Mouse (Mus musculus): ENCODE results near the gene Lcn6. TPM values are rescaled to one million over a fixed set of nuclear protein-coding genes. Genes with fewer than 3 reads are reported as not detected.
"Not testable (repeated sequence)": the region's sequence is repeated elsewhere in the genome, so short reads cannot be mapped to it uniquely, and the experiment has no call there.

Lcn6 gene
- polyA plus RNA-seq, 1 experiment from 2014 or later, result not detected

DNA sequence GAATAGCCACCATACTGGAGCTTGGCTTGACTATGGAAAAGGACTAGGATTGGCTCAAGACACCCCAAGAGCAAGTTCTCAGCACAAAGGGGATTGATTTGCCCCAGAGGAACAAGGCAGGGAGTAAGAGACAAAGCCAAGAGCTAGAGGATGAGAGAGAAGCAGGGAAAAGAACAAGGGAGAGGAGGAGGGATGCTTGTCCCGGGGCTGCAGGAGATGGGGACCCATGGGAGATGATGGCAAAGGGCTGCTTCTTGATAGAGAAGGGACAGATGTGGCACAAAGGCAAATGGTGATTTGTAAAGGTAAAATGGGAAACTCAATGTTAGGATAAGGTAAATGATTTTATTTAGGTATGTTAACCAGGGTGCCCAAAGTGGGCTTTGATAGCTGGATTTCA, 32.5 kb downstream of the Lcn6 start:
- not testable (repeated sequence) for H3K9me3 ChIP-seq (replicated peaks; ENCODE audit: control insufficient read depth, low read length, poor library complexity, severe bottlenecking); H3K27me3 ChIP-seq (ENCODE audit: control insufficient read depth, insufficient read depth, low read depth, low read length); H3K27ac ChIP-seq (ENCODE audit: low read length); H3K36me3 ChIP-seq (ENCODE audit: control insufficient read depth, insufficient read depth, low read length); ATAC-seq; H3K4me3 ChIP-seq (ENCODE audit: low read depth, low read length)
- peaks cover 17% of the 10 kb centered on the region for H3K4me1 ChIP-seq (ENCODE audit: control insufficient read depth, insufficient read depth, low read length)
- H3K4me2 ChIP-seq (ENCODE audit: low read length), result peak overlapping the region; percentile 64
- 88% methylated on average over 1 of the region's 1 CpGs for WGBS
- H3K9ac ChIP-seq (ENCODE audit: low read depth, low read length), result peak overlapping the region; percentile 2; the same call in 1 of the 2 replicates

DNA sequence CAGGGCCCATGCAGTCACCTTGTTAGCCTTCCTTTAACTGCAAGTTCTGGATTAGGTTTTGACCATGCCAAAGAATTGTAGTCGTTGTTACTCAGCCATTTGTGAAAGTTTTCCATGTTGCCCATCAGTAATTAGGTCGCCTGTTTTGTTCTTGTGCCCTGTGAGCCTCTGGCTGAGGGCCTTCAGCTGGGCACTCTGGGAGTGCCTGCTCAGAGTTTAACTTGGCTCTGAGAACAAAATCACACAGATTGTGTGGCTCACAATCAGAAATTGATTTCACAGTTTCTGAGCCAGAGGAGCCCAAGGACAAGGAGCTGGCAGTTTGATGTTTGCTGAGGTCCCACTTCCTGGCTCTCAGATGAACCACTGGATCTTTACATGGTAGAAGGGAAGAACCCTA, 33.2 kb downstream of the Lcn6 start:
- not testable (repeated sequence) for ATAC-seq; H3K36me3 ChIP-seq (ENCODE audit: control insufficient read depth, insufficient read depth, low read length); H3K9ac ChIP-seq (ENCODE audit: low read depth, low read length); H3K4me3 ChIP-seq (ENCODE audit: low read depth, low read length); H3K4me2 ChIP-seq (ENCODE audit: low read length); H3K27ac ChIP-seq (ENCODE audit: low read length); H3K27me3 ChIP-seq (ENCODE audit: control insufficient read depth, insufficient read depth, low read depth, low read length); H3K9me3 ChIP-seq (replicated peaks; ENCODE audit: control insufficient read depth, low read length, poor library complexity, severe bottlenecking)
- WGBS, result 73% methylated on average over 2 of the region's 2 CpGs
- H3K4me1 ChIP-seq (ENCODE audit: control insufficient read depth, insufficient read depth, low read length), result peaks cover 17% of the 10 kb centered on the region

DNA sequence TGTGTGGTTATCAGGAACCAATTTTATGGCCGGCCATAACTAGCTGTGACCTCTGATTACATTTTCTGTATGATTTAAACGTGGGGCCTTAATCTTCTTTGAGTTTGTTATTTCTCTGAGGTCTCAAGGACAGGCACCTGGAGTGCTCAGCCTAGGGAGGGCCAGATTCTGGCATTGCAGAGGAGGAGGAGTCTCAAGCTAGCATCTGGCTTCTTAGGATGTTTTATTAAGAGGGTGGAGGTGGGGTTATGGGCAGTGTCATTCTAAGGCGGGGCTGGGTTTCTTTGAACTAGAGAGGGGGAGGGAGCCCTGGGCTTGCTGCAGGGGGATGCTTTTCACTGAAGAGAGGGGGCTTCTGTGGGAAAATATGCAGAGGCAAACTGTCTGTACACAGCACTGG, 35.1 kb downstream of the Lcn6 start:
- not testable (repeated sequence) for H3K36me3 ChIP-seq (ENCODE audit: control insufficient read depth, insufficient read depth, low read length); H3K27me3 ChIP-seq (ENCODE audit: control insufficient read depth, insufficient read depth, low read depth, low read length); H3K9ac ChIP-seq (ENCODE audit: low read depth, low read length); ATAC-seq; H3K9me3 ChIP-seq (replicated peaks; ENCODE audit: control insufficient read depth, low read length, poor library complexity, severe bottlenecking); H3K4me2 ChIP-seq (ENCODE audit: low read length); H3K4me3 ChIP-seq (ENCODE audit: low read depth, low read length); H3K27ac ChIP-seq (ENCODE audit: low read length)
- H3K4me1 ChIP-seq (ENCODE audit: control insufficient read depth, insufficient read depth, low read length), result peaks cover 17% of the 10 kb centered on the region
- WGBS, result 28% methylated on average over 3 of the region's 3 CpGs

DNA sequence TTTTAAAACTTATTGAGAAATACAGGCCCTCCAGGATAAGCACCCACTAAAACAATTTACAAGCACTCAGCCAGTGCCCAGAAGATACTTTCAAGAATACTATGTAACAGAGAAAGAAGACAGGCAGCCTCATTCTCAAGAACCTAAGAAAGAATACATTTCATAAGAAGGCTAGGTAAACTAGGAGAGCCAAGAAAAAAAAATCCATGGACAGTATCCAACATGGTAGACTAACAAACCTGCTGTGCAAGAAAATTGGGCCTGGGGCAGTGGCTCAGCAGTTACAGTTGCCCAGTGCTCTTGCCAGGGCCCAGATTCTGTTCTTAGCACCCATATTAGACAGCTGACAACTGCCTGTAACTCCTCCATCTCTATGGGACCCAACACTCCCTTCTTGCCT, 40.6 kb downstream of the Lcn6 start:
- Histone ChIP-seq H3K27ac (ENCODE audit: low read length) (no peak overlapping the region), H3K4me3 (ENCODE audit: low read depth, low read length) (no peak overlapping the region), H3K36me3 (ENCODE audit: control insufficient read depth, insufficient read depth, low read length) (no peaks in the 10 kb centered on the region), H3K4me2 (ENCODE audit: low read length) (no peak overlapping the region), H3K9me3 (replicated peaks; ENCODE audit: control insufficient read depth, low read length, poor library complexity, severe bottlenecking) (no peaks in the 10 kb centered on the region), H3K9ac (ENCODE audit: low read depth, low read length) (no peak overlapping the region), H3K27me3 (ENCODE audit: control insufficient read depth, insufficient read depth, low read depth, low read length) (no peaks in the 10 kb centered on the region), H3K4me1 (ENCODE audit: control insufficient read depth, insufficient read depth, low read length) (no peaks in the 10 kb centered on the region)
- no peak for ATAC-seq

Other genes starting within 250 kb of the Lcn6 start
- 17.3 and 18.3 TPM in 2 replicates for gene Abca2, start 248.1 kb upstream of the Lcn6 start, polyA plus RNA-seq (2015; fragmentation: Nextera tagmentation; extraction: Ambion mirVana)
- gene Clic3, start 219.9 kb upstream of the Lcn6 start, polyA plus RNA-seq (2015; fragmentation: Nextera tagmentation; extraction: Ambion mirVana), result 2.8 and 3.4 TPM in 2 replicates
- 121 and 130 TPM in 2 replicates for gene Paxx, start 215.7 kb upstream of the Lcn6 start, polyA plus RNA-seq (2015; fragmentation: Nextera tagmentation; extraction: Ambion mirVana)
- gene Ptgds, start 206.7 kb upstream of the Lcn6 start, polyA plus RNA-seq (2015; fragmentation: Nextera tagmentation; extraction: Ambion mirVana), result 465 and 593 TPM in 2 replicates
- not detected in 2 replicates for gene Lcn12, start 182.9 kb upstream of the Lcn6 start, polyA plus RNA-seq (2015; fragmentation: Nextera tagmentation; extraction: Ambion mirVana)
- 137 and 139 TPM in 2 replicates for gene Fbxw5, start 176.0 kb upstream of the Lcn6 start, polyA plus RNA-seq (2015; fragmentation: Nextera tagmentation; extraction: Ambion mirVana)
- gene C8g, start 175.1 kb upstream of the Lcn6 start, polyA plus RNA-seq (2015; fragmentation: Nextera tagmentation; extraction: Ambion mirVana), result 5.1 and 5.9 TPM in 2 replicates
- gene Traf2, start 129.8 kb upstream of the Lcn6 start, polyA plus RNA-seq (2015; fragmentation: Nextera tagmentation; extraction: Ambion mirVana), result 15.2 and 15.9 TPM in 2 replicates
- 374 and 380 TPM in 2 replicates for gene Edf1, start 118.9 kb upstream of the Lcn6 start, polyA plus RNA-seq (2015; fragmentation: Nextera tagmentation; extraction: Ambion mirVana)
- gene Mamdc4, start 101.9 kb upstream of the Lcn6 start, polyA plus RNA-seq (2015; fragmentation: Nextera tagmentation; extraction: Ambion mirVana), result 0.50 and 2.4 TPM in 2 replicates
- gene Phpt1, start 101.6 kb upstream of the Lcn6 start, polyA plus RNA-seq (2015; fragmentation: Nextera tagmentation; extraction: Ambion mirVana), result 148 and 149 TPM in 2 replicates
- 11.4 and 14.9 TPM in 2 replicates for gene Ajm1, start 95.0 kb upstream of the Lcn6 start, polyA plus RNA-seq (2015; fragmentation: Nextera tagmentation; extraction: Ambion mirVana)
- 64.7 and 68.3 TPM in 2 replicates for gene Rabl6, start 68.3 kb upstream of the Lcn6 start, polyA plus RNA-seq (2015; fragmentation: Nextera tagmentation; extraction: Ambion mirVana)
- 0.11 and 0.24 TPM in 2 replicates for gene Ccdc183, start 59.1 kb upstream of the Lcn6 start, polyA plus RNA-seq (2015; fragmentation: Nextera tagmentation; extraction: Ambion mirVana)
- 56.4 and 67.2 TPM in 2 replicates for gene Tmem141, start 54.8 kb upstream of the Lcn6 start, polyA plus RNA-seq (2015; fragmentation: Nextera tagmentation; extraction: Ambion mirVana)
- 2.5 and 3.1 TPM in 2 replicates for gene Fcna, start 48.8 kb upstream of the Lcn6 start, polyA plus RNA-seq (2015; fragmentation: Nextera tagmentation; extraction: Ambion mirVana)
- not detected in 2 replicates for gene Lcn8, start 23.7 kb upstream of the Lcn6 start, polyA plus RNA-seq (2015; fragmentation: Nextera tagmentation; extraction: Ambion mirVana)
- gene Lcn5, start 18.8 kb upstream of the Lcn6 start, polyA plus RNA-seq (2015; fragmentation: Nextera tagmentation; extraction: Ambion mirVana), result not detected in 2 replicates
- gene Lcn10, start 5.9 kb downstream of the Lcn6 start, polyA plus RNA-seq (2015; fragmentation: Nextera tagmentation; extraction: Ambion mirVana), result not detected in 2 replicates
- not detected in 2 replicates for gene Obp2a, start 23.3 kb downstream of the Lcn6 start, polyA plus RNA-seq (2015; fragmentation: Nextera tagmentation; extraction: Ambion mirVana)
- 158 and 170 TPM in 2 replicates for gene Bmyc, start 30.0 kb downstream of the Lcn6 start, polyA plus RNA-seq (2015; fragmentation: Nextera tagmentation; extraction: Ambion mirVana)
- gene Obp2b, start 60.2 kb downstream of the Lcn6 start, polyA plus RNA-seq (2015; fragmentation: Nextera tagmentation; extraction: Ambion mirVana), result not detected in 2 replicates
- not detected in 2 replicates for gene Lcn3, start 88.8 kb downstream of the Lcn6 start, polyA plus RNA-seq (2015; fragmentation: Nextera tagmentation; extraction: Ambion mirVana)
- not detected in 2 replicates for gene Lcn11, start 100.2 kb downstream of the Lcn6 start, polyA plus RNA-seq (2015; fragmentation: Nextera tagmentation; extraction: Ambion mirVana)
- not detected in 2 replicates for gene Gm13539, start 105.5 kb downstream of the Lcn6 start, polyA plus RNA-seq (2015; fragmentation: Nextera tagmentation; extraction: Ambion mirVana)
- not detected in 2 replicates for gene Glt6d1, start 139.1 kb downstream of the Lcn6 start, polyA plus RNA-seq (2015; fragmentation: Nextera tagmentation; extraction: Ambion mirVana)
- gene Lcn9, start 146.4 kb downstream of the Lcn6 start, polyA plus RNA-seq (2015; fragmentation: Nextera tagmentation; extraction: Ambion mirVana), result not detected in 2 replicates
- not detected in 2 replicates for gene Sohlh1, start 170.5 kb downstream of the Lcn6 start, polyA plus RNA-seq (2015; fragmentation: Nextera tagmentation; extraction: Ambion mirVana)
- 18.8 and 21.8 TPM in 2 replicates for gene Kcnt1, start 186.9 kb downstream of the Lcn6 start, polyA plus RNA-seq (2015; fragmentation: Nextera tagmentation; extraction: Ambion mirVana)